Mouse (Mus musculus) retina, postnatal 7 days (tissue): ENCODE data around the gene Rab40c.
A peak's percentile ranks its signal among the peaks of the same experiment; 100 is the strongest.
"Not testable (repeated sequence)": the region's sequence is repeated elsewhere in the genome, so short reads cannot be mapped to it uniquely, and the experiment has no call there.

Source experiments
- DNase-seq: peaks from one replicate; pipeline ENCODE4 v3.0.0-alpha.2; 2012; ENCODE audit warnings: low read depth, low spot score

Gene Rab40c

GRCm38 (mm10) chr17:25875171-25876136 is 44.1 kb downstream of the Rab40c start:
- peak; percentile 72 for DNase-seq

GRCm38 (mm10) chr17:25874721-25875170 is 44.8 kb downstream of the Rab40c start, which contains the start of gene Mettl26:
TSS of gene Mettl26 (plus strand) at chr17:25875074.
- DNase-seq, result peak; percentile 84

- DNase-seq, result no peak
These were observed 45.3 kb downstream of the Rab40c start for GRCm38 (mm10) chr17:25874148-25874720.

- no peak for DNase-seq
These were observed 46.0 kb downstream of the Rab40c start for GRCm38 (mm10) chr17:25873405-25874147.

GRCm38 (mm10) chr17:25872676-25873075 is 46.9 kb downstream of the Rab40c start:
- DNase-seq, result no peak

GRCm38 (mm10) chr17:25871566-25871965 is 48.0 kb downstream of the Rab40c start:
- not testable (repeated sequence) for DNase-seq

- DNase-seq, result no peak
These were observed 49.6 kb downstream of the Rab40c start for GRCm38 (mm10) chr17:25869954-25870353.

- DNase-seq, result no peak
These were observed 50.0 kb downstream of the Rab40c start for GRCm38 (mm10) chr17:25869498-25869897.

- no peak for DNase-seq
These were observed 50.8 kb downstream of the Rab40c start, which contains the start of gene Mcrip2 for GRCm38 (mm10) chr17:25868601-25869191. TSS of gene Mcrip2 (minus strand) at chr17:25868764.

GRCm38 (mm10) chr17:25867836-25868600 is 51.5 kb downstream of the Rab40c start:
- DNase-seq, result no peak

GRCm38 (mm10) chr17:25867509-25867835 is 52.1 kb downstream of the Rab40c start:
- no peak for DNase-seq

- no peak for DNase-seq
These were observed 53.4 kb downstream of the Rab40c start for GRCm38 (mm10) chr17:25866172-25866571.

GRCm38 (mm10) chr17:25865288-25865687 is 54.2 kb downstream of the Rab40c start:
- no peak for DNase-seq

- no peak for DNase-seq
These were observed 55.2 kb downstream of the Rab40c start for GRCm38 (mm10) chr17:25864311-25864710.

GRCm38 (mm10) chr17:25863681-25864080 is 55.8 kb downstream of the Rab40c start:
- no peak for DNase-seq

- no peak for DNase-seq
These were observed 57.6 kb downstream of the Rab40c start for GRCm38 (mm10) chr17:25861704-25862612.

- peak; percentile 83 for DNase-seq
These were observed 58.5 kb downstream of the Rab40c start, which contains the start of gene Wdr90 for GRCm38 (mm10) chr17:25860832-25861703. TSS of gene Wdr90 (minus strand) at chr17:25861501.

GRCm38 (mm10) chr17:25860229-25860628 is 59.3 kb downstream of the Rab40c start:
- no peak for DNase-seq
